Mouse (Mus musculus): ENCODE data around the gene B3galt1.

The B3galt1 gene

GRCm38 (mm10) chr2:67948408-67948807 is 382.7 kb downstream of the B3galt1 start:
- no peak for DNase-seq (ENCODE audit: low read depth)

DNA sequence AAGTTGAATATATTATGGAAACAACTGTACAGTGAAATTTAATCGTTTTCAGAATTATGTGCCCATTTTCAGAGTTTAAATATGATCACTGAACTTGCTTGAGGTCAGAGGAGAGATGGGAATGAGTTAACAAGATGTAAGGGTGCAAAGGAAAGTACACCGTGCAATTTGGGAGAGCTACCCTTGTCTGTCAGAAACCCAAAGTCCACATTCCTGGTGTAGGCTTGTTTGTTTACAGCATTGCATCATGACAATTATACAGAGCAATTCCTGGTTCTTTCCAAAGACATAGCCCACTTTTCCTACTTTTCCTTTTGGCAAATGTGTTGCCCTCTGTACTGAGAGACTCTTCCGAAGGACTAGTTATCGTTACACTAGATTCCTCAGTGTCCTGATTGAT is 390.5 kb downstream of the B3galt1 start:
- DNase-seq (ENCODE audit: low read depth): no peak

GRCm38 (mm10) chr2:67957561-67957960 is 391.9 kb downstream of the B3galt1 start:
- DNase-seq (ENCODE audit: low read depth): no peak

GRCm38 (mm10) chr2:67960711-67961110 is 395.0 kb downstream of the B3galt1 start:
- DNase-seq (ENCODE audit: low read depth): no peak

- no peak for DNase-seq (ENCODE audit: low read depth)
These were observed 403.1 kb downstream of the B3galt1 start for GRCm38 (mm10) chr2:67968812-67969211.

GRCm38 (mm10) chr2:67971091-67971490 is 405.4 kb downstream of the B3galt1 start:
- DNase-seq (ENCODE audit: low read depth): no peak

- no peak for DNase-seq (ENCODE audit: low read depth)
These were observed 405.9 kb downstream of the B3galt1 start for GRCm38 (mm10) chr2:67971576-67971975.

GRCm38 (mm10) chr2:67975764-67976163 is 410.1 kb downstream of the B3galt1 start:
- DNase-seq (ENCODE audit: low read depth): no peak

- no peak for DNase-seq (ENCODE audit: low read depth)
These were observed 410.8 kb downstream of the B3galt1 start for GRCm38 (mm10) chr2:67976488-67976887.

DNA sequence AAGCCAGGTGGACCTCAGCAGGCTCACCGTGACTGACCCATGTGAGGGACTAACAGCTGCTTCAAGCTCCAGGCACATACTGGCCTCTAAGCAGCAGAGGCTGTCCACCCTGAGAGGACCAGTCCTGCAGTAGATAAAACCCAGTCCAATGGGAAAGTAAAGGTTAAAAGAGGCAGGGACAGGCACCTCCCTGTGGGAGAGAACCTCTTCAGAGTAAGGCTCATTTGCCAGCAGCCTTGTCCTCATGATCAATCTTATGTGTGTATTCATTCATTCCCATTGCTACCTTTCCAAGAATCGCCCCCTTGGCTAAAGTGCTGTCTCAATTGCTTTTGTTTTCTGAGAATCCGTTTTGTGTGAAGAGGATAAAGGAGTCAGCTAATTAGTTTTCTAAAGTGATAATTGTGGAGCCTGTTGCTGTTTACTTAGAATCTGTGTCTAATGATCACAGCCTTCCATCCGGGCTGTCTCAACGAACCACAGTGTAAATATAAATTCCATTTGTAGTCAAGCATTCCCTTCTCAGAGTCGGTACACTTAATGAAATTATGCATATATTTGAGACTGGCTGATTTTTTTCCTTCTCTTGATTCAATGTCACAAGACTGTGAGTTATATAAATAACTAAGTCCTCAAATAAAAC is 412.1 kb downstream of the B3galt1 start:
- DNase-seq (ENCODE audit: low read depth): no peak

- DNase-seq (ENCODE audit: low read depth): no peak
These were observed 417.9 kb downstream of the B3galt1 start for GRCm38 (mm10) chr2:67983563-67983962.

- no peak for DNase-seq (ENCODE audit: low read depth)
These were observed 419.5 kb downstream of the B3galt1 start for GRCm38 (mm10) chr2:67985133-67985532.

DNA sequence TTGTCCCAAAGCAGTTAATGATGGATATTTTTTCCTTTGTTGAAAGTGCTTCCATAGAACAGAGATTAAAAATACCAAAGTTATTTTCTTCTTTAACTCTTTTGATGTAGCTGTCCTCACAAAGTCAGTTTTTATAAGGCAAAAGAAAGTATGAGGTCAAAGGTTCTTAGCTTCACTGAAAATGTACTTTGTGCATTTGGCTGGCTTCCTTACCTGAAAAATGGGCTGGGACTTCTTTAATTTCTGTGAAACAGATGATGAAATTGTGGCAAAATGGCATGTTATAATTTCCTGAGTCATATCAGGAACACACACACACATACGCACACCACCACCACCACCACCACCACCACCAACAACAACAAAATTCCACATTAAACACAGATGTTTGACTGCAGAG is 427.8 kb downstream of the B3galt1 start:
- no peak for DNase-seq (ENCODE audit: low read depth)

GRCm38 (mm10) chr2:68003091-68003490 is 437.4 kb downstream of the B3galt1 start:
- DNase-seq (ENCODE audit: low read depth): no peak

DNA sequence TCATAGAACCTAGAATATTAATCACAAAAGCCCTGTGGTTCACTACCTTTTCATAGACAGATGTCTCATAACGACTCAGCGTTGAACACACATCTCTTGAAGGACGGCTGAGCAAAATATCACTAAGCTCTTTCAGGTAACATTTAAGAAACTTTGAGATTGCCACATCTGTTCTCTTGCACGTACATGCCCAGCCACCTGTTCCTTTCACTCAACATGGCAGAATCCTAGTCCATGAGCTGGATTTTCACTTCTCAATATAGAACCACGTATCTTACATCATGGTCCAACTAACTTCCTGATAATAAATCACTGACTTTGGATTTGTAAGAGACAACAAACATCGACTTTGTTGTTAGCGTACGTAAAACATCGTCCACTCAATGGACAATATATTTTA is 439.5 kb downstream of the B3galt1 start:
- DNase-seq (ENCODE audit: low read depth): no peak

GRCm38 (mm10) chr2:68005711-68006110 is 440.0 kb downstream of the B3galt1 start:
- no peak for DNase-seq (ENCODE audit: low read depth)

- DNase-seq (ENCODE audit: low read depth): no peak
These were observed 445.7 kb downstream of the B3galt1 start for GRCm38 (mm10) chr2:68011336-68011735.

DNA sequence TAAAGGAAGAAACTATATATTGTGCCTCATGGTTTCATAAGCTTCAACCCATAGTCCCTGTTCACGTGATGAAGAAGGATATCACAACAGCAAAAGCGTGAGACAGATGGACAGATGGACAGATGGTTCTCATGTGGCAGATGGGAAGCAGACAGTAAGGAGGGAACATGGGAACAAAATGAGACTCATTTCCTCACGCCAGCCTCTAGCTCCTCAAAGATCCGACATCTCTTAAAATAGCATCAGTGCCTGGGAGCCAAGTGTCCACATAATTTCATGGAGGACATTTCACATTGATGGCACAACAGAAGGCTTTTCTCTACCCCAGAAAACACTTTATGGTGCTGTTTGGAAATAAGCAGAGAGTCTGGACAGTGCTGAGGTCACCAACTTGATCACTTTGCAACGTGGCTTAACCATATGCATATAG is 454.6 kb downstream of the B3galt1 start:
- DNase-seq (ENCODE audit: low read depth): no peak

DNA sequence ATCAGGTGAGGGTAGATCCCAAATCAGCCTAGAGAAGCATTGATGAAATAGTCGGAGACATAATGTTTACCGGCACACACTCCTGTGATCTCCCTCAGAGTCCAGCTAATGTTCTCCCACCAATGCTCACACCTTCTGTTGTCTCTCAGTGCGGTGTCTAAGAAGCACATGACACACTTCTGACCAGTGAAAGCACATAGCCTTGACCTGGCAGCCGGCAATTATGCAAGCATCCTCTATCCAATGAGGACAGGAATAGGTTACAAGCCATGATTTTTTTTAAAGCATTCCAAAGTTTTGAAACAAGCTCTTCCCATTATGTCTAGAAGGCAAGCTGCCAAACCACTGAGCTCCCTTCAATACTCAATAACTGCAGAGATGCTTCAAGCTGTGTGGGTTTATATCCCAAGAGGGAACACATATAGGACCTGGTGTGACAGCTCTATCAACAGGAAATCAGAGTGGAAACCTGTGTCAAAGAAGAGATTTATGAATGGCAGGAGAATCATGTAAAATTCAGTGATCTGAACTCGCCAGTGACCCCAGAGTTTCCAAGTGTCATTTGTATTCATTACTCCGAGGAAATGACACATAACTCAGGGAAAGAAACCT is 456.0 kb downstream of the B3galt1 start:
- no peak for DNase-seq (ENCODE audit: low read depth)

- DNase-seq (ENCODE audit: low read depth): no peak
These were observed 463.1 kb downstream of the B3galt1 start for GRCm38 (mm10) chr2:68028811-68029210.

- no peak for DNase-seq (ENCODE audit: low read depth)
These were observed 469.0 kb downstream of the B3galt1 start for GRCm38 (mm10) chr2:68034711-68035110.

DNA sequence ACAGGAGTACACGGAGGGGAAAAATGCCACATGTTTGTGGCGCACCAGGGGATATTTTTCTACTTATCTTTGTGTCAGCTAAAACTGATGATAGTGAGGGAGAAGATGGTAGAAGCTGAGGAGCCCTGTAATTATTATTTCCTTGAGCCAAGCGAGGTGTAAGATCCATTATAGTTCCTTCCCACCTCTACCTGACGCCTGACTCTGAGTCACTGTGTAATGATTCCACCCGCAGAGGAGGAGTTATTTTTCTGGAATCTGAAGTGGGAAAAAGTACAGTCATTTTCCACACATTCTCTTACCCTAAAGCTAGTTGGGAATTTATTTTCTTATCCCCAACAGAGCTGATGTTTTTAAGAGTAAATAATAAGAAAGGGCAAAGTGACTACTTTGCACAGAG is 475.1 kb downstream of the B3galt1 start:
- DNase-seq (ENCODE audit: low read depth): no peak

DNA sequence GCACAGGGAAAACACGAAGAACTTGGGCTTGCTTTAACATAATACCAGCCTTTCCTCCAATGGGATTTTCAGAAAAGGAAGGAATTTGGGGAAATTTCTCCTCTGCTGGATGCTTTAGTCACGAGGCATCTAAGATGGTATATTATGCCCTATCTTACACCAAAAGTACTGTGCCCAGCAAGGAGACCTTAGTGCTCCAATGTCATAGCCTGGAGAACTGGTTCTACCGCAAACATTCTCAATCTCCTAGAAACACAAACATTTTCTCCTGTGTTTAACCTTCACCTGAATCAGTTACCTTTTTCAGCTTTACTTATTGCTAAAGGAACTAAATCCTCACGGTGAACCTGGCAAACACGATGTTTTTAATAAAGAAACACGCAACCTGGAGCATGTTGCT is 486.8 kb downstream of the B3galt1 start:
- no peak for DNase-seq (ENCODE audit: low read depth)

GRCm38 (mm10) chr2:68053243-68053642 is 487.6 kb downstream of the B3galt1 start:
- no peak for DNase-seq (ENCODE audit: low read depth)
